Mouse (Mus musculus) hindbrain, embryonic 12.5 days (tissue): Measurements from ENCODE around the gene Rftn1. TPM values are rescaled to one million over a fixed set of nuclear protein-coding genes. Genes with fewer than 3 reads are reported as not detected.
"Not testable (repeated sequence)": the region's sequence is repeated elsewhere in the genome, so short reads cannot be mapped to it uniquely, and the experiment has no call there.

Experiments
- ATAC-seq: fragments of 200-750 bp; cut with Nextera tagmentation; 2 replicates; pipeline ENCODE4 v1.8.0; 2017; ENCODE audit warnings: moderate TSS enrichment; ENCODE audit not compliant: low FRiP score
- H3K27ac ChIP-seq: fragments of 300-500 bp; sonication (generic); 2 replicates; pipeline ENCODE4 v1.5.1; 2016; ENCODE audit warnings: mild to moderate bottlenecking
- H3K27me3 ChIP-seq: fragments of 300-500 bp; sonication (generic); 2 replicates; pipeline ENCODE4 v1.6.1; 2016; ENCODE audit warnings: mild to moderate bottlenecking
- H3K36me3 ChIP-seq: fragments of 300-500 bp; sonication (generic); 2 replicates; pipeline ENCODE4 v1.6.1; 2016; ENCODE audit warnings: mild to moderate bottlenecking
- H3K4me1 ChIP-seq: fragments of 300-500 bp; sonication (generic); 2 replicates; pipeline ENCODE4 v1.6.1; 2016
- H3K4me2 ChIP-seq: fragments of 300-500 bp; sonication (generic); replicated peaks from 2 replicates; pipeline ENCODE4 v1.6.1; 2016; ENCODE audit warnings: mild to moderate bottlenecking
- H3K4me3 ChIP-seq: fragments of 300-500 bp; sonication (generic); 2 replicates; pipeline ENCODE4 v1.5.1; 2016; ENCODE audit warnings: mild to moderate bottlenecking
- H3K9ac ChIP-seq: fragments of 300-500 bp; sonication (generic); 2 replicates; pipeline ENCODE4 v1.6.1; 2016; ENCODE audit warnings: mild to moderate bottlenecking, moderate library complexity
- H3K9me3 ChIP-seq: fragments of 300-500 bp; sonication (generic); replicated peaks from 2 replicates; pipeline ENCODE4 v1.6.1; 2016; ENCODE audit warnings: mild to moderate bottlenecking
- WGBS: fragments of 180-500 bp; shearing (Covaris S2); methylation state at CpG from one replicate; pipeline ENCODE4 v1.1.7; 2016; 5-methylcytosine and 5-hydroxymethylcytosine counted together
- polyA plus RNA-seq: library from polyadenylated mRNA; unstranded; fragments of >200 nt; fragmentation: Nextera tagmentation; extraction: Ambion mirVana; gene quantifications from 2 replicates; pipeline ENCODE4 v1.2.1, GENCODE M21; 2016

The Rftn1 gene
- polyA plus RNA-seq, 1 experiment from 2014 or later = 8.3 TPM

- not testable (repeated sequence) for H3K27me3 ChIP-seq, H3K9me3 ChIP-seq, H3K36me3 ChIP-seq, H3K4me2 ChIP-seq, H3K27ac ChIP-seq, H3K9ac ChIP-seq, H3K4me3 ChIP-seq, ATAC-seq, H3K4me1 ChIP-seq
- WGBS = 89% methylated on average over 3 of the region's 3 CpGs
Observed at GRCm38 (mm10) chr17:50115716-50116115, 74.8 kb downstream of the Rftn1 start.

DNA sequence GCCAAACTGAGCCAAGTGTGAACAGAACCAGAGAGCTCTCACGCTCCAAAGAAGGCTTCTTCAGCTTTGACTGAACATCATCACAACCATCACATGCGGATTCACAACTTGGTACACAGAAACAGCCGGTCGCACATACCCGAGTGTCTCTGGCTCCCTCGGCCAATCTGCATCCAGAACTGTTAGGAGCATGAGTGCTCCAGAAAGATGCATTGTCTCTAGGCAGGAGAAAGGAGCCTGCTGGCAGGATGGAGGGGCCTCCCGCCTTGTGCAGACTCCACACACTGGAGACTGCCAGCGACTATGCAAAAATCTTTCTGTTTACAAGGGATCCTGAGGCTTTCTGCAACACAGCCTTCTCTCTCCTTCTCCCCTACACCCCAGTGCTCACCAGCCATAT, 75.8 kb downstream of the Rftn1 start:
- Histone ChIP-seq H3K27me3 (no peaks in the 10 kb centered on the region), H3K4me3 (no peak overlapping the region), H3K36me3 (no peaks in the 10 kb centered on the region), H3K9ac (no peak overlapping the region), H3K4me1 (no peaks in the 10 kb centered on the region), H3K27ac (no peak overlapping the region), H3K9me3 (no peaks in the 10 kb centered on the region), H3K4me2 (no peak overlapping the region)
- no peak for ATAC-seq
- 84% methylated on average over 8 of the region's 8 CpGs for WGBS

GRCm38 (mm10) chr17:50110650-50111415, 79.6 kb downstream of the Rftn1 start:
- WGBS = 73% methylated on average over 14 of the region's 14 CpGs
- Histone ChIP-seq H3K27me3 (no peaks in the 10 kb centered on the region), H3K27ac (no peak overlapping the region), H3K4me3 (no peak overlapping the region), H3K9me3 (no peaks in the 10 kb centered on the region), H3K9ac (no peak overlapping the region), H3K36me3 (no peaks in the 10 kb centered on the region), H3K4me1 (no peaks in the 10 kb centered on the region), H3K4me2 (no peak overlapping the region)
- no peak for ATAC-seq

DNA sequence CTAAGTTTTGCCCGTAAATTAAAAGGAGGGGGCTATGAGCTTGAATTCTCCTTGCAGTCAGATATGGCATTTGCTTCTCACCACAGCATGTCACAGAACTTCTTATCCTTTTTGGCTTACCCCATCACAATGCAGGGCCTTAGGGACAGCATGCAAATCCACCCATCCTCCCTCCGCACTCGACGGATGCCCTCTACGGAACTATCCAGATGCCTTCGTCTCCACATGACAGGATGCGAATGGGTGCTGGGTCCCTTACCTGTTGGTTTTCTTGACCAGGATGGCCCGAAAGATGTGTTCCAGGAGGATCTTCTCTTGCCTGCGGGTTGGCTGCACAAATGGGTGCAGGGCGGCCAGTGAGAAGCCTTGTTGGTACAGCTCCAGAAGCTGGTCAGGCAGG, 83.7 kb downstream of the Rftn1 start:
- ATAC-seq = no peak
- no peak overlapping the region for H3K4me3 ChIP-seq
- H3K27me3 ChIP-seq = no peaks in the 10 kb centered on the region
- 93% methylated on average over 10 of the region's 10 CpGs for WGBS
- H3K27ac ChIP-seq = no peak overlapping the region
- H3K36me3 ChIP-seq = no peaks in the 10 kb centered on the region
- no peaks in the 10 kb centered on the region for H3K9me3 ChIP-seq
- H3K9ac ChIP-seq = no peak overlapping the region
- H3K4me2 ChIP-seq = no peak overlapping the region
- H3K4me1 ChIP-seq = no peaks in the 10 kb centered on the region

DNA sequence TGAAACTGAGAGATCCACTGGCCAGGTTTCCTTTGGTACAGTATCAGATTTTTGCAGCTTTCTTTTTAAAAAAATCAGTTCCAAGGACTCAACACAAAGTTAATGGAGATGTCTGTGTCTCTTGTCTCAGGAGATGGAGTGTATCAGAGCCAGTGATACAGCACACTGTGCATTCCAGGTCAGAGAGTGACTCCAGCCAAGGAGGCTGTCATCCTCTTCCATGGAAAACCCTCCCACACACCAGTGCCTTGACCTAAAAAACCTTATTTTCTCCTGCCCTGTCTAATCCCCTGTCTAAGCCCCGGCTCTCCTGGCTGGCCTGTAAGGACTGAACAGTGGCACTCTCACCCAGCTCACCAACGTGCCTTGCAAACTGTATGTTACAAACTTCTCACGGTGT, 86.3 kb downstream of the Rftn1 start:
- no peaks in the 10 kb centered on the region for H3K27me3 ChIP-seq
- H3K27ac ChIP-seq = no peak overlapping the region
- no peaks in the 10 kb centered on the region for H3K4me1 ChIP-seq
- no peak overlapping the region for H3K9ac ChIP-seq
- H3K36me3 ChIP-seq = no peaks in the 10 kb centered on the region
- H3K9me3 ChIP-seq = no peaks in the 10 kb centered on the region
- ATAC-seq = no peak
- H3K4me3 ChIP-seq = no peak overlapping the region
- 88% methylated on average over 3 of the region's 3 CpGs for WGBS
- no peak overlapping the region for H3K4me2 ChIP-seq

DNA sequence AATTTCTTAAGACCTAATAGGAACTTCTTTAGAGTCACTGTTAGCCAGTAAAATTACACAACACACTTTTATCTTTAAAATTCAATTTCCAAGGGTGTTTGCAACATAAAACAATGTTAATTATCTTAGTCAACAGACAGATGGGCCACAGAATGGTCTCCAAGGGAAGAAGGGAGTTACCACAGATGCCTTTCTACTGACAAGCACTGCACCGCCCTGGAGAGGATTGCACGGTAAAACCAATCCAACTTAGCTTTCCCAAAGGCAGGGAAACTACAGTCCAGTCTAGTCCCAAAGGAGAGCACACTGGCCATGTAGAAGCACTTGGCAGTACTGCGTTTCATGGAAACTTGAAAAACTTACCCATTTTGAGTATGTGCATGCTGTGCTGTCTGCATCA, 89.1 kb downstream of the Rftn1 start:
- no peak overlapping the region for H3K4me2 ChIP-seq
- H3K27me3 ChIP-seq = no peaks in the 10 kb centered on the region
- H3K27ac ChIP-seq = no peak overlapping the region
- H3K9ac ChIP-seq = no peak overlapping the region
- H3K9me3 ChIP-seq = no peaks in the 10 kb centered on the region
- 95% methylated on average over 3 of the region's 3 CpGs for WGBS
- H3K4me1 ChIP-seq = no peaks in the 10 kb centered on the region
- H3K36me3 ChIP-seq = no peaks in the 10 kb centered on the region
- no peak for ATAC-seq
- no peak overlapping the region for H3K4me3 ChIP-seq

GRCm38 (mm10) chr17:50100070-50100469, 90.4 kb downstream of the Rftn1 start:
- Histone ChIP-seq H3K4me1 (no peaks in the 10 kb centered on the region), H3K9me3 (no peaks in the 10 kb centered on the region), H3K27me3 (no peaks in the 10 kb centered on the region), H3K4me3 (no peak overlapping the region), H3K27ac (no peak overlapping the region), H3K4me2 (no peak overlapping the region), H3K36me3 (no peaks in the 10 kb centered on the region), H3K9ac (no peak overlapping the region)
- ATAC-seq = no peak
- 73% methylated on average over 12 of the region's 12 CpGs for WGBS

DNA sequence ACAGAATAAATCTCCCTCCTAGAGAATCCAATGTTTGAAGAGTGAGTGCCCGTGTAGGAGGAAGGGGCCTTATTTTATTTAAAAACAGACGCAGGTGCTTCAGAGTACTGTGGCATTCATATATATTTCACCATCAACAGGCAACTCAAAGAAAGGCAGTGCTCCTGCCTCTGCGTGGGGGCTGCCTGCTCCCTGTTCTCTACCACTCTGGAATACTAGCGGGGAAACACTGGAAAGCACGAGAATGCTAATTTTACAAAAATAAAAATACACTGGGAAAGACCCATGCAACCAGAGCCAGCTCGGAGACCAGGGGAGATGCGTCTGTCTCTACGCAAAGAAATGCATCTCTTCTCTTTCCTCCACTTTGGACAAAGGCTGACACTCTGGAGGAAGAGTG, 91.1 kb downstream of the Rftn1 start:
- WGBS = 70% methylated on average over 8 of the region's 8 CpGs
- Histone ChIP-seq H3K4me3 (no peak overlapping the region), H3K36me3 (no peaks in the 10 kb centered on the region), H3K27ac (no peak overlapping the region), H3K9me3 (no peaks in the 10 kb centered on the region), H3K27me3 (no peaks in the 10 kb centered on the region), H3K4me1 (no peaks in the 10 kb centered on the region), H3K9ac (no peak overlapping the region), H3K4me2 (no peak overlapping the region)
- ATAC-seq = no peak

GRCm38 (mm10) chr17:50098297-50098696, 92.2 kb downstream of the Rftn1 start:
- no peak overlapping the region for H3K27ac ChIP-seq
- 92% methylated on average over 6 of the region's 6 CpGs for WGBS
- H3K9ac ChIP-seq = no peak overlapping the region
- H3K27me3 ChIP-seq = no peaks in the 10 kb centered on the region
- H3K4me3 ChIP-seq = no peak overlapping the region
- ATAC-seq = no peak
- H3K4me2 ChIP-seq = no peak overlapping the region
- no peaks in the 10 kb centered on the region for H3K9me3 ChIP-seq
- H3K4me1 ChIP-seq = no peaks in the 10 kb centered on the region
- H3K36me3 ChIP-seq = no peaks in the 10 kb centered on the region

DNA sequence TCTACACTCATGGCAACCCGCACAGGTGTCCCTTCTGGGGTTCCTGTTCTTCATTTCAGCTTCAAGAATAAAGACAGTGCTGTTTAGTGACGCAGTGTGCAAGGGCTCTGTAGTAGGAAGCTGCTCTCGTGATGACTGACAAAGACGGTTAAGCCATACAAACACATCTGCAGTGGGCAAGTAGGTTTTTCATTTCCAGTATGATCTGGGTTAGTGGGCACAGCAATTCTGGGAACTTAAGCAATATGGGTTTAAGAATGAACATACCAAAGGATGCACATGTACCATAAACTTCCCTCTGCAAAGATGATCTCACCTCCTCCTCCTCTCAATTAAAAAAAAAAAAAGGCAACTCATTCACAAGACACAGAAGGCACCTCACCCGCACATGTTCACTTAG, 92.6 kb downstream of the Rftn1 start:
- no peaks in the 10 kb centered on the region for H3K4me1 ChIP-seq
- H3K4me3 ChIP-seq = no peak overlapping the region
- no peak overlapping the region for H3K4me2 ChIP-seq
- H3K27ac ChIP-seq = no peak overlapping the region
- no peak for ATAC-seq
- no peaks in the 10 kb centered on the region for H3K27me3 ChIP-seq
- H3K9me3 ChIP-seq = no peaks in the 10 kb centered on the region
- no peaks in the 10 kb centered on the region for H3K36me3 ChIP-seq
- no peak overlapping the region for H3K9ac ChIP-seq
- WGBS = 90% methylated on average over 5 of the region's 5 CpGs

- H3K9me3 ChIP-seq = no peaks in the 10 kb centered on the region
- H3K9ac ChIP-seq = no peak overlapping the region
- WGBS = 91% methylated on average over 4 of the region's 4 CpGs
- H3K27me3 ChIP-seq = no peaks in the 10 kb centered on the region
- no peak overlapping the region for H3K4me2 ChIP-seq
- no peaks in the 10 kb centered on the region for H3K4me1 ChIP-seq
- no peaks in the 10 kb centered on the region for H3K36me3 ChIP-seq
- no peak overlapping the region for H3K4me3 ChIP-seq
- no peak overlapping the region for H3K27ac ChIP-seq
- ATAC-seq = no peak
Observed at GRCm38 (mm10) chr17:50096305-50096704, 94.2 kb downstream of the Rftn1 start.

GRCm38 (mm10) chr17:50094596-50094995, 95.9 kb downstream of the Rftn1 start:
- Histone ChIP-seq H3K9me3 (no peaks in the 10 kb centered on the region), H3K27me3 (no peaks in the 10 kb centered on the region), H3K36me3 (no peaks in the 10 kb centered on the region), H3K27ac (no peak overlapping the region), H3K4me3 (no peak overlapping the region), H3K9ac (no peak overlapping the region), H3K4me2 (no peak overlapping the region), H3K4me1 (no peaks in the 10 kb centered on the region)
- ATAC-seq = no peak

GRCm38 (mm10) chr17:50094077-50094476, 96.4 kb downstream of the Rftn1 start:
- 86% methylated on average over 5 of the region's 5 CpGs for WGBS
- Histone ChIP-seq H3K4me2 (no peak overlapping the region), H3K27me3 (no peaks in the 10 kb centered on the region), H3K27ac (no peak overlapping the region), H3K9ac (no peak overlapping the region), H3K9me3 (no peaks in the 10 kb centered on the region), H3K4me3 (no peak overlapping the region), H3K36me3 (no peaks in the 10 kb centered on the region), H3K4me1 (no peaks in the 10 kb centered on the region)
- no peak for ATAC-seq
